Mouse (Mus musculus): ENCODE measurements around the gene Hbq1a. TPM values are rescaled to one million over a fixed set of nuclear protein-coding genes. Genes with fewer than 3 reads are reported as not detected.

Hbq1a gene
- not detected in 2 replicates for polyA plus RNA-seq (2012; rRNA removed)

DNA sequence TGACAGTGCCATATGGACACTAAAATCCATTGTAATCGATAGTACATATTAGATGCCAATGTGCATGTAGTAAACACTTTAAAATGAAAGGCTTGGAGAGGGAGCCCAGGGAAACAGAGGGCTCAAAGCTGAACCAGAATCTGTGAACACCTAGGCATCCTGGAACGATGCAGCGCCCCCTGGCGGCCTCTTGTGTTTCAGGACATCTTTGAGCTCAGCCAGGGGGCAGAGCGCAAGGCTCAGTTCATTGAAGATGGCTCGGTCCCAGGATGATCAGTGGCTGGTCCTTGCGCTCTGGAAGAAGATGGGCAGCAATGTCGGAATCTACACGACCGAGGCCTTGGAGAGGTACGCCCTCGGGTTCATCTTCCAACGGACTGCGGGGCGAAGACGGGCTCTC, at the start of gene Hbq1a:
Hbq1a (plus strand) TSS at position 205 of the 400 bp plus-strand sequence.

DNA sequence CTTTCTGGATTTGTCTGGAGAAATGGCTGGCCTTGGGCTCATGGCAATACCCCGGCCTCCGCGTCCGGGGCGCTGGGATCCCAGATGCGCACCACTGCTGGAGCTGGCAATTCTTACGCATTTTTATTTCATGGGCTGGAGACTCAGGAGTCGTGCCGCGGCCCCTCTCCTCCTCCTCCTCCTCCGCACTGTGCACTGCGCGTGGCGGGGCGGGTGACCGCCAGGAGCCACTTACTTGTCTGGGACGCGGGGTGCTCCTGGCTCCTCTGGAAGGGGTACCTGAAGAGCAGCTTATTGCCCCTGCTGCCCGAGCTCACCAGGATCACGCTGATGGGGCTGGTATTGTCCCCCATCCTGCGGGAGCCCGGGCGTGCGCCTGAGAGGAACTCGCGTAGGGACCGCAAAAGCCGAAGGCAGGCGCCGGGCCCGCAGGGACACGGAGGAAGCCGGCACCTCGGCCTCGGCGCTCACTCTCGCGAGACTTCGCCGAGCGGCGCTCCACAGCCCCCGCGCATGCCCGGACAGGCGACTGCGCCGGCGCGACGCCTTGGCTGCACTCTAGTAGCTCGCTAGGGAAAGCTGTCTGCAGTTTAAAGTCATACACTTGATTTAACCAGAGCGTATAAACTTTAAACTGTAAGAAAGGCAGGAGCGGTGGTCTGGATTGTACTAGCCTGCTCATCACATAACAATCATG, 32.5 kb upstream of the Hbq1a start, which contains the start of gene Nprl3:
Nprl3 (minus strand) TSS at position 520 of the 697 bp plus-strand sequence.

DNA sequence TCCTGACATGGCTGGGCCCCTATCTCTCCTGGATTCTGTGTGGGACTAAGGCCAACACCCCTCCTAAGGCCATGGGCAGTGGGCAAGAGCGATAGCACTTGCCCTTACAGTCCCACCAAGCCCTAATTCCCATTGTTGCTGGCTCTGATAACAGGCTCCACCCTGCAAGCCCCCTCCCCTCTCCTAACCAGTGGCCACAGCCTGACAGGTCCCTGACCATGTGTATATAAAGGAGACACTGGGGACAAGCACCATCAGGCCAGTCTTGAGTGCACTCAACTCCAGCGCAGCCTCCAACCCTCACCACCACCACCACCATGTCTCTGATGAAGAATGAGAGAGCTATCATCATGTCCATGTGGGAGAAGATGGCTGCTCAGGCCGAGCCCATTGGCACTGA, 23.5 kb upstream of the Hbq1a start, which contains the start of gene Hba-x:
Hba-x (plus strand) TSS at position 54 of the 400 bp plus-strand sequence.

DNA sequence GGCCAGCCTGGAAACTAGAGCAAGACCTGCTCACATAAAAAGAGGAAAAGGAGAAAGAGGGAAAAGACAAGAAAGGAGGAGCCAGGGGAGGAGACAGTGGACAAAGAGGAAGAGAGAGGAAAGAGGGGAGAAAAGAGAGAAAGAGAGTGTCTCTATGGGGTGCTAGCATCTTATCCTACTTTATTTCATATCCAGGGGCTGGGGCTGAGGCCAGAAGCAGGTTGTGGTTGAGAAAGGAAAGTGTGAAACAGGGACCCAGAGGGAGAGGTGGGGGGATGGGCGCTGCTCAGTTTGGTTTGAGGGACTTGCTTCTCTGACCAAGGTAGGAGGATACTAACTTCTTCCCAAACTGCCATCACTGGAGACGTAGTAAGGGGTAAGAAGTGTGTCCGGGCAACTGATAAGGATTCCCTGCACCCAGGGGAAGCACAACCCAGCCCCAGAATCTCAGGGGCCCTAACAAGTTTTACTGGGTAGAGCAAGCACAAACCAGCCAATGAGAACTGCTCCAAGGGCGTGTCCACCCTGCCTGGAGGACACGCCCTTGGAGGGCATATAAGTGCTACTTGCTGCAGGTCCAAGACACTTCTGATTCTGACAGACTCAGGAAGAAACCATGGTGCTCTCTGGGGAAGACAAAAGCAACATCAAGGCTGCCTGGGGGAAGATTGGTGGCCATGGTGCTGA, 16.6 kb upstream of the Hbq1a start, which contains the start of gene Hba-a1:
Hba-a1 (plus strand) TSS at position 421 of the 687 bp plus-strand sequence.

DNA sequence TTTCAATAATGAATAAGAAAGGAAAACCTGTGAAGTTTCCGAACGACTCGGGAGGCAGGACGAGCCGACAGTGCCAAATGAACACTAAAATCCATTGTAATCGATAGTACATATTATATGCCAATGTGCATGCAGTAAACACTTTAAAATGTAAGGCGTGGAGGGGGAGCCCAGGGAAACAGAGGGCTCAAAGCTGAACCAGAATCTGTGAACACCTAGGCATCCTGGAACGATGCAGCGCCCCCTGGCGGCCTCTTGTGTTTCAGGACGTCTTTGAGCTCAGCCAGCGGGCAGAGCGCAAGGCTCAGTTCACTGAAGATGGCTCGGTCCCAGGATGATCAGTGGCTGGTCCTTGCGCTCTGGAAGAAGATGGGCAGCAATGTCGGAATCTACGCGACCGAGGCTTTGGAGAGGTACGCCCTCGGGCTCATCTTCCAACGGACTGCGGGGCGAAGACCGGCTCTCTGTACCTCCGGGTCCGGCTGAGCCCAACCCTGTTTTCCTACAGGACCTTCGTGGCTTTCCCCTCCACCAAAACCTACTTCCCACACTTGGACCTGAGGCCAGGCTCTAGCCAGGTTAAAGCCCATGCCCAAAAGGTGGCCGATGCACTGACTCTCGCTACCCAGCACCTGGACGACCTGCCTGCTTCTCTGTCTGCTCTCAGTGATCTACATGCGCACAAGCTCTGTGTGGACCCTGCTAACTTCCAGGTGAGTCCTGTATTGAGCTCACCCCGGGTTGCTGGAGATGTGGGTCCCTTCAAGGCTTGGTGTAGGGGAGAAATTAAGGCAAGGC, 13.0 kb upstream of the Hbq1a start, which contains the start of gene Hbq1b:
Hbq1b (plus strand) TSS at position 271 of the 798 bp plus-strand sequence.

DNA sequence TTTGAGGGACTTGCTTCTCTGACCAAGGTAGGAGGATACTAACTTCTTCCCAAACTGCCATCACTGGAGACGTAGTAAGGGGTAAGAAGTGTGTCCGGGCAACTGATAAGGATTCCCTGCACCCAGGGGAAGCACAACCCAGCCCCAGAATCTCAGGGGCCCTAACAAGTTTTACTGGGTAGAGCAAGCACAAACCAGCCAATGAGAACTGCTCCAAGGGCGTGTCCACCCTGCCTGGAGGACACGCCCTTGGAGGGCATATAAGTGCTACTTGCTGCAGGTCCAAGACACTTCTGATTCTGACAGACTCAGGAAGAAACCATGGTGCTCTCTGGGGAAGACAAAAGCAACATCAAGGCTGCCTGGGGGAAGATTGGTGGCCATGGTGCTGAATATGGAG, 3.7 kb upstream of the Hbq1a start, which contains the start of gene Hba-a2:
Hba-a2 (plus strand) TSS at position 287 of the 400 bp plus-strand sequence.

DNA sequence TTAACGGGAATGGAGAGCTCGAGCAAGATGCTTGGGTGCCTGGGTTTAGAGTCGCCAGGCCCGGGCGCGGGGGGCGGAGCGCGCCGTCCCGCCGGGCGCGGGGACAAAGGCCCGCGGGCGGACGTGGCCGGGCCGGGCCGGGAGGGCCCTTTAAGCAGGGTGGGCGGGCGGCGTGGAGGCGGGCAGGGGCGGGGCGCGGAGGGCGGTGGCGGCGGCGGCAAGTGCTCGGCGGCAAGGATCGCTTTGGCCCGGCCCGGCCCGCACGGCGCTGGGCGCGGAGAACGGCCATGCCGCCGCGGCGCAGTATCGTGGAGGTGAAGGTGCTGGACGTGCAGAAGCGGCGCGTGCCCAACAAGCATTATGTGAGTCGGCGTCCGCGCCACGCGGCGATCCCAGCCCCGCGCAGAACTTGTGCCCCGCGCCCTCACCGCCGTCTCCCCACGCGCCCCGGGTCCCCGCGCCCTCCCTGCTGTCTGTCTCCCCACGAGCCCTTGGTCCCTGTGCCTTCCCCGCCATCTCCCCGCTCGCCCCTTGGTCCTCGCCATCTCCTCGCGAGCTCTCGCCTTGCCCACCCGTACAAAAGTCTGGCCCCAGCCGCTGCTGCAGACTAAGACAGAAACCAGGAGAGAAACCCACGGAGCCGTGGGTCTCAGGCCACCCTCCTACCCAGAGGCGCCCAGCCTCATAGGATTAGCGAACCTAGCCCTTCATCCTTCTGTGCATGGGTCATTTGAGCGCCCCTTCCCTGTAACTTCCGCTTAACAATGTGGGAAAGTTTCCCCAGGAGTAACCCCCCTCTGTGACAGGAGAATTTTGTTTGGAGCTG, 48.0 kb downstream of the Hbq1a start, which contains the start of gene Sh3pxd2b:
Sh3pxd2b (plus strand) TSS at position 214 of the 826 bp plus-strand sequence.

Other genes with a start within 250 kb of the Hbq1a start
- gene Il9r, start 99.8 kb upstream of the Hbq1a start, polyA plus RNA-seq (2012; rRNA removed): 0.52 and 0.70 TPM in 2 replicates
- 26.2 and 31.0 TPM in 2 replicates for gene Snrnp25, start 94.7 kb upstream of the Hbq1a start, polyA plus RNA-seq (2012; rRNA removed)
- gene Rhbdf1, start 77.8 kb upstream of the Hbq1a start, polyA plus RNA-seq (2012; rRNA removed): 234 and 290 TPM in 2 replicates
- gene Mpg, start 73.6 kb upstream of the Hbq1a start, polyA plus RNA-seq (2012; rRNA removed): 16.3 and 20.6 TPM in 2 replicates
- 164 and 171 TPM in 2 replicates for gene Nprl3, start 32.4 kb upstream of the Hbq1a start, polyA plus RNA-seq (2012; rRNA removed)
- gene Hba-x, start 23.7 kb upstream of the Hbq1a start, polyA plus RNA-seq (2012; rRNA removed): not detected in 2 replicates
- 306 and 812 TPM in 2 replicates for gene Hba-a1, start 16.6 kb upstream of the Hbq1a start, polyA plus RNA-seq (2012; rRNA removed)
- gene Hbq1b, start 13.1 kb upstream of the Hbq1a start, polyA plus RNA-seq (2012; rRNA removed): 0.32 and 0.44 TPM in 2 replicates
- gene Hba-a2, start 3.6 kb upstream of the Hbq1a start, polyA plus RNA-seq (2012; rRNA removed): 555 and 957 TPM in 2 replicates
- 21.3 and 24.1 TPM in 2 replicates for gene Sh3pxd2b, start 47.8 kb downstream of the Hbq1a start, polyA plus RNA-seq (2012; rRNA removed)
- gene Ubtd2, start 155.3 kb downstream of the Hbq1a start, polyA plus RNA-seq (2012; rRNA removed): 18.7 and 20.1 TPM in 2 replicates
- 0.27 TPM in 1 of 2 replicates, not detected in the other for gene Efcab9, start 232.0 kb downstream of the Hbq1a start, polyA plus RNA-seq (2012; rRNA removed)
- gene Stk10, start 233.2 kb downstream of the Hbq1a start, polyA plus RNA-seq (2012; rRNA removed): 11.3 and 14.1 TPM in 2 replicates